Mouse (Mus musculus) neural tube, embryonic 11.5 days (tissue): ENCODE results near the gene Rbfox3. TPM values are rescaled to one million over a fixed set of nuclear protein-coding genes. Genes with fewer than 3 reads are reported as not detected.

Experiments
- ATAC-seq: fragments of 200-750 bp; cut with Nextera tagmentation; 2 replicates; pipeline ENCODE4 v1.8.0; 2017; ENCODE audit warnings: moderate number of reproducible peaks, mild to moderate bottlenecking, moderate TSS enrichment, moderate library complexity; ENCODE audit not compliant: insufficient read depth, low FRiP score, low TSS enrichment
- DNase-seq: peaks from one replicate; pipeline ENCODE4 v3.0.0-alpha.2; 2015; ENCODE audit warnings: low spot score
- H3K27ac ChIP-seq: fragments of 300-500 bp; sonication (generic); 2 replicates; pipeline ENCODE4 v1.5.1; 2014; ENCODE audit warnings: low read depth, mild to moderate bottlenecking, low read length
- H3K27me3 ChIP-seq: fragments of 300-500 bp; sonication (generic); 2 replicates; pipeline ENCODE4 v1.6.1; 2014; ENCODE audit warnings: mild to moderate bottlenecking, low read length, mixed read lengths; ENCODE audit not compliant: control insufficient read depth, insufficient read depth
- H3K36me3 ChIP-seq: fragments of 300-500 bp; sonication (generic); 2 replicates; pipeline ENCODE4 v1.6.1; 2014; ENCODE audit warnings: mild to moderate bottlenecking, low read length, moderate library complexity, mixed read lengths; ENCODE audit not compliant: control insufficient read depth, insufficient read depth
- H3K4me1 ChIP-seq: fragments of 300-500 bp; sonication (generic); 2 replicates; pipeline ENCODE4 v1.6.1; 2014; ENCODE audit warnings: low read length, mixed read lengths; ENCODE audit not compliant: control insufficient read depth, insufficient read depth
- H3K4me2 ChIP-seq: fragments of 300-500 bp; sonication (generic); 2 replicates; pipeline ENCODE4 v1.6.1; 2014; ENCODE audit warnings: low read depth, mild to moderate bottlenecking, moderate library complexity
- H3K4me3 ChIP-seq: fragments of 300-500 bp; sonication (generic); 2 replicates; pipeline ENCODE4 v1.5.1; 2014; ENCODE audit warnings: low read depth, low read length
- H3K9ac ChIP-seq: fragments of 300-500 bp; sonication (generic); 2 replicates; pipeline ENCODE4 v1.6.1; 2014; ENCODE audit warnings: mild to moderate bottlenecking, low read length
- H3K9me3 ChIP-seq: fragments of 300-500 bp; sonication (generic); 2 replicates; pipeline ENCODE4 v1.6.1; 2016; ENCODE audit warnings: low read length; ENCODE audit not compliant: control insufficient read depth
- WGBS: fragments of 180-500 bp; shearing (Covaris S2); extraction: QIAGEN DNeasy Blood & Tissue Kit; methylation state at CpG from one replicate; pipeline ENCODE4 v1.1.7; 2014; 5-methylcytosine and 5-hydroxymethylcytosine counted together
- polyA plus RNA-seq: library from polyadenylated mRNA; unstranded; fragments of >200 nt; fragmentation: Nextera tagmentation; extraction: Ambion mirVana; gene quantifications from 2 replicates; pipeline ENCODE4 v1.2.1, GENCODE M21; 2014

Rbfox3 gene
- polyA plus RNA-seq, 1 experiment from 2014 or later = 16.2 TPM

DNA sequence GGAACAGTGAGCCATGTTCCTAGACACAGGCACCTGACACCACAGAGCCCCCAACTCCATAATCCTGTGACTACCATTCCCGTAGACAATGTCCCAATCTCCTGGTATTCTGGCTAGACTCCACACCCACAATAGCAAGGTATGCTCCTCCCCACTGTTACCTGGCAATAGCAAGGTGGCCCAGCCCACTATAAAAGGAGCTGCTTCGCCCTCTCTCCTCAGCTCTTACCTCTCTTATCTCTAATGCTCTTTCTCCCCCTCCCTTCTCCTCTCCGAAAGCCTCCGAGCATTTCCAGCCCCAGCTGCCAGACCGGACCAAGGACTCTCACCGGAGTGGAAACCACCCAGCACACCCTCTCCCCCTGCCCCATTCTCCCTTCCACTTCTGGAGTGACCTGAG is 189.5 kb downstream of the Rbfox3 start:
- 78% methylated on average over 6 of the region's 6 CpGs for WGBS
- DNase-seq (no peak), ATAC-seq (no peak)
- H3K9me3 ChIP-seq = no peaks in the 10 kb centered on the region
- no peak overlapping the region for H3K27ac ChIP-seq
- no peak overlapping the region for H3K4me3 ChIP-seq
- H3K9ac ChIP-seq = no peak overlapping the region
- H3K4me2 ChIP-seq = no peak overlapping the region
- H3K4me1 ChIP-seq = no peaks in the 10 kb centered on the region
- no peaks in the 10 kb centered on the region for H3K36me3 ChIP-seq
- H3K27me3 ChIP-seq = no peaks in the 10 kb centered on the region

- H3K9me3 ChIP-seq = no peaks in the 10 kb centered on the region
- H3K36me3 ChIP-seq = no peaks in the 10 kb centered on the region
- no peak overlapping the region for H3K4me3 ChIP-seq
- H3K4me2 ChIP-seq = no peak overlapping the region
- H3K4me1 ChIP-seq = peaks cover 3% of the 10 kb centered on the region; the same call in 1 of the 2 replicates
- H3K27ac ChIP-seq = no peak overlapping the region
- H3K9ac ChIP-seq = no peak overlapping the region
- no peak for ATAC-seq
- DNase-seq = no peak
- H3K27me3 ChIP-seq = no peaks in the 10 kb centered on the region
- 87% methylated on average over 26 of the region's 26 CpGs for WGBS
Observed at GRCm38 (mm10) chr11:118714601-118715524, 196.5 kb downstream of the Rbfox3 start.

- no peak overlapping the region for H3K4me3 ChIP-seq
- H3K9ac ChIP-seq = no peak overlapping the region
- no peak overlapping the region for H3K27ac ChIP-seq
- H3K4me2 ChIP-seq = no peak overlapping the region
- DNase-seq (no peak), ATAC-seq (no peak)
- H3K4me1 ChIP-seq = peaks cover 3% of the 10 kb centered on the region; the same call in 1 of the 2 replicates
- no peaks in the 10 kb centered on the region for H3K36me3 ChIP-seq
- 73% methylated on average over 4 of the region's 4 CpGs for WGBS
- H3K9me3 ChIP-seq = no peaks in the 10 kb centered on the region
- H3K27me3 ChIP-seq = no peaks in the 10 kb centered on the region
Observed at GRCm38 (mm10) chr11:118712761-118713160, 198.6 kb downstream of the Rbfox3 start.

DNA sequence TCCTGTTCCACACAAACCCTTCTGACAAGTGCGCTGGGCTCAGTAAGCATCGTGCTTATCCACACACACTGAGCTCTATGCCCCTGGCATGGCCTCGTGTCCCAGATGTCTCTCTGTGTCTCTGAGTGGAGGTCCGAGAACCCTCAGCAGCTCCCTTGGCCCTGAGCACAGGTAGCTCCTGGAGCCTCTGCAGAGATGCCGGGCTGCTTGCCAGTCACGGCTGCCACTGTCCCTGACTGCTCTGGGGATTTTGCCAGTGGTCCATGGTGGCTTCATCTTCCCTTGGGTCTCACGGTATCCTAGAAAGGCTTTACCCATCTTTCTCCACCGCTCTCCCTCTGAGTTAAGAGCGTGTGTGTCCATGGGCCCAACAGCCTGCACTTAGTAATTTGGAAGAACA is 199.3 kb downstream of the Rbfox3 start:
- no peaks in the 10 kb centered on the region for H3K27me3 ChIP-seq
- no peak overlapping the region for H3K4me3 ChIP-seq
- no peak for ATAC-seq
- peaks cover 3% of the 10 kb centered on the region; the same call in 1 of the 2 replicates for H3K4me1 ChIP-seq
- no peak for DNase-seq
- H3K9me3 ChIP-seq = no peaks in the 10 kb centered on the region
- WGBS = 75% methylated on average over 9 of the region's 9 CpGs
- H3K36me3 ChIP-seq = no peaks in the 10 kb centered on the region
- H3K27ac ChIP-seq = no peak overlapping the region
- no peak overlapping the region for H3K4me2 ChIP-seq
- H3K9ac ChIP-seq = no peak overlapping the region

DNA sequence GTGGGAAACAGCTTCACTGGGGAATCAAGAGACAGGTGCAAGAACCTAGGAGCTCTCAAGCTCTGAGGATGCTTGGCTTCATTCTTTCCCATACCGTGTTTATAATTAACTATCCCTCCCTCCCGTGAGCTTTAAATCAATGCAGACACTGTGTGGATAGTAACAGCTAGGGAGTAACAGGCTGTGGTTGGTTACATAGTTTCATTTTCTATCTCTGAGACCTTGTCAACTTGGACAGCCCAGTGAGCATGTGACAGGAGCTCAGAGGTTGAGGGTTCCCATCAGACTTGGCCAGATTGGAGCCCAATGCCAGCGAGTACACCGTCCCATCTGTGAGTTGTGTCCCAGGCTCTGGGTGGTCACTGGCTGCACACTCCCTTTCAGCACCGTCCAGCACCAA is 201.4 kb downstream of the Rbfox3 start:
- no peak overlapping the region for H3K9ac ChIP-seq
- no peak for DNase-seq
- no peak for ATAC-seq
- H3K36me3 ChIP-seq = no peaks in the 10 kb centered on the region
- H3K4me1 ChIP-seq = no peaks in the 10 kb centered on the region
- 89% methylated on average over 5 of the region's 5 CpGs for WGBS
- no peak overlapping the region for H3K4me2 ChIP-seq
- H3K4me3 ChIP-seq = no peak overlapping the region
- no peaks in the 10 kb centered on the region for H3K27me3 ChIP-seq
- no peak overlapping the region for H3K27ac ChIP-seq
- H3K9me3 ChIP-seq = no peaks in the 10 kb centered on the region

- Histone ChIP-seq H3K4me2 (no peak overlapping the region), H3K9ac (no peak overlapping the region), H3K27me3 (no peaks in the 10 kb centered on the region), H3K4me1 (peaks cover 14% of the 10 kb centered on the region), H3K36me3 (no peaks in the 10 kb centered on the region), H3K4me3 (no peak overlapping the region), H3K9me3 (no peaks in the 10 kb centered on the region), H3K27ac (no peak overlapping the region)
- DNase-seq = no peak
- no peak for ATAC-seq
- 55% methylated on average over 16 of the region's 16 CpGs for WGBS
Observed at GRCm38 (mm10) chr11:118696226-118696930, 215.0 kb downstream of the Rbfox3 start.

DNA sequence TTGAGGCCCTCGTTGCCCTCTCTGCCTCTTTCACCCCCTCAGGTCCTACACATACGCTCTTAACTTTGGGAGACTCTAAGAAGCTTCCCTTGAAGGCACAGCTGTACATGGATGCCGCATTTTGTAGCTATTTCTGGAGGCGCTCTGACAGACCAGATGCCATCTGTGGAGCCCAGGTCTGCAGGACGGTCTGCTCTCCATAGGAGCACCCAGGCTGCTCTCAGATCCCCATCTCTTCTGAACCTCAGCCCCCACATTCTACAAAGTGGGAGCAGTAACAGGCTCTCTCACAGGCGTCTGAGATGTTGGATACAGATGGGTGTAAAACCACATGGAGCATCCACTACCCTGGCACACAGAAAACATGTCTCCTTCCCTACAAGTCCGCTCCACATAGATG is 218.1 kb downstream of the Rbfox3 start:
- WGBS = 90% methylated on average over 7 of the region's 7 CpGs
- no peak overlapping the region for H3K27ac ChIP-seq

DNA sequence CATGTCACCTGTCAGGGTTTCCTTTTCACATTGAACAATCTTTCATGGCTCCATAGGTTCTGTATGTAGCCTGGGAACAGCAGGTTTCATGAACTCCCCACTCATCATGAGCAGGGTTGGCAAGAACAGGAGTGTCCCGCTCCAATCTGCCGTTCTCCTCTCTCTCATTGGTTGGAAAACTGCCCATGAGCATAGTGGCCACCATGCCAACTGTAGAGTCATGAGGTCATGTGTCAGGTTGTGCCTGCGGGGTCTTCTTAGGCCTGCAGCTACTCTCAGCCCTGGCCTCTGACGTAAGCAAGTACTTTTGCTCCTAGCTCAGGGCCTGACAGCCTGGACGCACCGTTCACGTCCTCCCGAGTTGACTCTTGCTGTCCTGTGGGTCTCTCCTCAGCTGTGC is 221.1 kb downstream of the Rbfox3 start:
- H3K36me3 ChIP-seq = no peaks in the 10 kb centered on the region
- H3K9ac ChIP-seq = no peak overlapping the region
- H3K4me2 ChIP-seq = no peak overlapping the region
- H3K27me3 ChIP-seq = no peaks in the 10 kb centered on the region
- DNase-seq (no peak), ATAC-seq (no peak)
- 83% methylated on average over 8 of the region's 8 CpGs for WGBS
- H3K4me3 ChIP-seq = no peak overlapping the region
- H3K9me3 ChIP-seq = no peaks in the 10 kb centered on the region
- H3K4me1 ChIP-seq = peaks cover 13% of the 10 kb centered on the region
- no peak overlapping the region for H3K27ac ChIP-seq

More for the DNA sequence above, 218.1 kb downstream of the Rbfox3 start:
- H3K4me2 ChIP-seq = no peak overlapping the region
- peaks cover 15% of the 10 kb centered on the region for H3K4me1 ChIP-seq
- H3K36me3 ChIP-seq = no peaks in the 10 kb centered on the region
- no peaks in the 10 kb centered on the region for H3K9me3 ChIP-seq
- ATAC-seq = no peak
- H3K9ac ChIP-seq = no peak overlapping the region
- no peaks in the 10 kb centered on the region for H3K27me3 ChIP-seq
- H3K4me3 ChIP-seq = no peak overlapping the region
- DNase-seq = no peak
